ENCODE assay signal across 10 mouse cellular contexts in the genomic region with DNA sequence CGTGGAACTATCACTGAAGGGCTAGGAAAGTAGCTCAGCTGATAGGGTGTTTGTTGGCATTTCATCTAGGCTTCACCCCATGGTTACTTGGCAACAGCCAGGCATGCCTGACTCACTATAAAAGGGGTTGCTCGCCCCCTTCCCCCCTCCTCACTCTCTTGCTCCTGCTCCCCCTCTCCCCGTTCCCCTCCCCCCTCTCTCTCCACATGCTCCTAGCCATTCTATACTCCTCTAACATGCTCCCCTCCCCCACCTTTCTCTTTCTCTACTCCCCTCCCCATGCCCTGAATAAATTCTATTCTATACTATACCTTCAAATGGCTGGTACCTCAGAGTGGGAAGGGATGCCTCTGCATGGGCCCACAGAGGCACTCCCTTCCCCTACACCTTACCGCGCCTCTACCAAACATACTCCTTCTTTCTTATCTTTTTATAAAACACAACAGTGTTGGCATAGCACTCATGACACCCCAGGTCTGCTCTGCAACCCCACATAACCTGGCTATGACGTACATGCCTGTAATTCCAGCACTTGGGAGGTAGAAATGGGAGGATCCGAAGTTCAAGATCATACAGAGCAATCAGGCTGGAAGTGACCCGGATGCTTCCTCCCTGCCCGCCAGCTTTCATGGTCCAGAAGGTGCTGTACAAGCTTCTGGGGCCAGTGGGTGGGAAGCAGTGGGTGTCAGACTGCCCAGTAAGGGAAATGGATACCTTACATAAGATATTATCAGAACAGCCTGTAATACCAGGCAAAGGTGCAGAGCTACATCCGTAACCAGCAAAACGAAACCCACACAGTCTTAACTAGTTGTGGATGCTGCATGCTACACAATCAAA. TPM values are rescaled to one million over a fixed set of nuclear protein-coding genes. Genes with fewer than 3 reads are reported as not detected.
DNase-seq lines count a peak whose midpoint lies in the region; ATAC-seq lines count a peak whose summit lies in the region.
"Had no signal": no experiment of that assay in that cellular context is flagged by ENCODE, and none has a peak within 500 bp of the region (broad histone marks: within the 10 kb centered on the region; RNA-seq: fewer than 3 reads in every experiment).

No protein-coding gene starts in this region.

- 61% methylated on average over 11 of the region's 11 CpGs for WGBS in forebrain, embryonic 10.5 days
- WGBS in hindbrain, embryonic 14.5 days: 47% methylated on average over 11 of the region's 11 CpGs
- WGBS in neural tube, embryonic 14.5 days: 56% methylated on average over 11 of the region's 11 CpGs

- intact Hi-C loops in left cerebral cortex, postnatal 14 days (cut with DNase I): no loop called here
- intact Hi-C loops in heart, postnatal 10 days (cut with DNase I): no loop called here

- no peak overlapping the region for H3K9ac ChIP-seq in hindbrain, embryonic 14.5 days
- no peak overlapping the region for H3K9ac ChIP-seq in neural tube, embryonic 14.5 days (replicated peaks; ENCODE audit: low read depth, low read length)
- H3K9ac ChIP-seq: embryonic facial prominence, embryonic 15.5 days had no signal

- no peaks in the 10 kb centered on the region for H3K36me3 ChIP-seq in forebrain, embryonic 10.5 days (replicated peaks)
- no peaks in the 10 kb centered on the region for H3K36me3 ChIP-seq in hindbrain, embryonic 14.5 days (replicated peaks; ENCODE audit: control insufficient read depth, insufficient read depth)
- no peaks in the 10 kb centered on the region for H3K36me3 ChIP-seq in neural tube, embryonic 14.5 days (ENCODE audit: control insufficient read depth, insufficient read depth, low read length)
- H3K36me3 ChIP-seq: embryonic facial prominence, embryonic 15.5 days had no signal

- H3K4me1 ChIP-seq in forebrain, embryonic 10.5 days: peaks cover 18% of the 10 kb centered on the region
- peaks cover 4% of the 10 kb centered on the region; the same call in 1 of the 2 replicates for H3K4me1 ChIP-seq in hindbrain, embryonic 14.5 days (replicated peaks; ENCODE audit: control insufficient read depth, insufficient read depth, low read length)
- H3K4me1 ChIP-seq in neural tube, embryonic 14.5 days (ENCODE audit: control insufficient read depth, insufficient read depth, low read length): peaks cover 8% of the 10 kb centered on the region; the same call in 1 of the 2 replicates

- peak overlapping the region; percentile 76 for H3K27ac ChIP-seq in forebrain, embryonic 10.5 days
- no peak overlapping the region for H3K27ac ChIP-seq in hindbrain, embryonic 14.5 days
- H3K27ac ChIP-seq in neural tube, embryonic 14.5 days (ENCODE audit: low read depth, low read length): no peak overlapping the region
- H3K27ac ChIP-seq: embryonic facial prominence, embryonic 15.5 days had no signal

- DNase-seq in left cerebral cortex, postnatal 14 days (ENCODE audit: low spot score in 2 of 2): peak; percentile 12 to 53
- no peak for DNase-seq in left cerebral cortex, adult 18-20 months (ENCODE audit: low spot score in 2 of 2)
- peak; percentile 49 for DNase-seq in forebrain, embryonic 10.5 days (ENCODE audit: extremely low spot score, low spot score)
- peak; percentile 45 for DNase-seq in hindbrain, embryonic 14.5 days (ENCODE audit: low spot score)
- DNase-seq in heart, postnatal 10 days: no peak
- no peak for DNase-seq in urinary bladder, postnatal 4 days (ENCODE audit: low spot score in 2 of 2)
- DNase-seq: gastrocnemius, postnatal 36 days; lung, postnatal 14 days had no signal

- H3K27me3 ChIP-seq in forebrain, embryonic 10.5 days (ENCODE audit: poor library complexity, severe bottlenecking): no peaks in the 10 kb centered on the region
- no peaks in the 10 kb centered on the region for H3K27me3 ChIP-seq in hindbrain, embryonic 14.5 days (ENCODE audit: control insufficient read depth, insufficient read depth, low read length)
- H3K27me3 ChIP-seq in neural tube, embryonic 14.5 days (ENCODE audit: control insufficient read depth, insufficient read depth, low read length): no peaks in the 10 kb centered on the region
- H3K27me3 ChIP-seq: embryonic facial prominence, embryonic 15.5 days had no signal

- H3K4me2 ChIP-seq in hindbrain, embryonic 14.5 days (replicated peaks): no peak overlapping the region
- H3K4me2 ChIP-seq in neural tube, embryonic 14.5 days (ENCODE audit: low read depth, low read length): no peak overlapping the region
- H3K4me2 ChIP-seq: embryonic facial prominence, embryonic 15.5 days had no signal

- ATAC-seq in hindbrain, embryonic 14.5 days (ENCODE audit: low FRiP score): peak; percentile 53; the same call in 1 of the 2 replicates
- ATAC-seq in neural tube, embryonic 14.5 days (ENCODE audit: low read depth): peak; percentile 72

- H3K9me3 ChIP-seq in forebrain, embryonic 10.5 days: peaks cover 13% of the 10 kb centered on the region; the same call in 1 of the 2 replicates
- 0 out of 2 replicates have a peak, but pooled peaks cover 3% of the 10 kb centered on the region for H3K9me3 ChIP-seq in hindbrain, embryonic 14.5 days (ENCODE audit: control insufficient read depth, low read length)
- no peaks in the 10 kb centered on the region for H3K9me3 ChIP-seq in neural tube, embryonic 14.5 days (ENCODE audit: control insufficient read depth, low read length)
- H3K9me3 ChIP-seq: embryonic facial prominence, embryonic 15.5 days had no signal

- no peak overlapping the region; the same call in 1 of the 2 replicates for H3K4me3 ChIP-seq in forebrain, embryonic 10.5 days
- no peak overlapping the region for H3K4me3 ChIP-seq in hindbrain, embryonic 14.5 days (replicated peaks; ENCODE audit: low read length)
- H3K4me3 ChIP-seq in neural tube, embryonic 14.5 days (ENCODE audit: low read depth, low read length): no peak overlapping the region
- H3K4me3 ChIP-seq: embryonic facial prominence, embryonic 15.5 days had no signal

RNA-seq across cellular contexts. Expression of a gene that starts 10.1 kb away (rescaled TPM):
- total RNA-seq in left cerebral cortex, postnatal 14 days (2021): 10 to 100 TPM; 72.0 to 79.1 TPM
- 10 to 100 TPM; 80.3 to 95.1 TPM for total RNA-seq in left cerebral cortex, adult 18-20 months (2021)
- polyA plus RNA-seq in forebrain, embryonic 10.5 days (2016; fragmentation: Nextera tagmentation; extraction: Ambion mirVana): 1.5 and 1.6 TPM in 2 replicates
- polyA plus RNA-seq in hindbrain, embryonic 14.5 days (2014; fragmentation: Nextera tagmentation; extraction: Ambion mirVana): 24.8 and 26.6 TPM in 2 replicates
- polyA plus RNA-seq in neural tube, embryonic 14.5 days (2014; fragmentation: Nextera tagmentation; extraction: Ambion mirVana): 27.2 and 31.4 TPM in 2 replicates
- 1 to 10 TPM; 3.8 to 5.3 TPM for total RNA-seq in heart, postnatal 10 days (2021)

RNA-seq across cellular contexts. Expression of a gene that starts 23.9 kb away (rescaled TPM):
- 10 to 100 TPM; 76.4 to 81.0 TPM for total RNA-seq in left cerebral cortex, postnatal 14 days (2021)
- total RNA-seq in left cerebral cortex, adult 18-20 months (2021): 10 to 100 TPM; 86.7 to 87.1 TPM
- polyA plus RNA-seq in forebrain, embryonic 10.5 days (2016; fragmentation: Nextera tagmentation; extraction: Ambion mirVana): 34.9 and 37.6 TPM in 2 replicates
- 53.1 and 54.3 TPM in 2 replicates for polyA plus RNA-seq in hindbrain, embryonic 14.5 days (2014; fragmentation: Nextera tagmentation; extraction: Ambion mirVana)
- polyA plus RNA-seq in neural tube, embryonic 14.5 days (2014; fragmentation: Nextera tagmentation; extraction: Ambion mirVana): 50.3 and 59.9 TPM in 2 replicates
- 10 to 100 TPM; 72.7 to 78.3 TPM for total RNA-seq in heart, postnatal 10 days (2021)

Comparison
In these comparisons a context has a peak if more than half of its experiments do, and no peak if none do; other contexts are left out.
1. DNase-seq: peak in left cerebral cortex, postnatal 14 days (2 of 2), forebrain, embryonic 10.5 days (single experiment) and hindbrain, embryonic 14.5 days (single experiment); none in left cerebral cortex, adult 18-20 months (0 of 2), heart, postnatal 10 days (0 of 2) and urinary bladder, postnatal 4 days (0 of 2).
2. RNA of a gene that starts 10.1 kb away (total RNA-seq): 80.3 to 95.1 TPM in left cerebral cortex, adult 18-20 months and 72.0 to 79.1 TPM in left cerebral cortex, postnatal 14 days; 3.8 to 5.3 TPM in heart, postnatal 10 days; every median in the first group is over 10 times any median in the second.